Mouse (Mus musculus) midbrain, embryonic 15.5 days (tissue): ENCODE results near the gene Hmcn1. TPM values are rescaled to one million over a fixed set of nuclear protein-coding genes. Genes with fewer than 3 reads are reported as not detected.
A peak's percentile ranks its signal among the peaks of the same experiment; 100 is the strongest.

Source experiments
- ATAC-seq: fragments of 200-750 bp; cut with Nextera tagmentation; replicated peaks from 2 replicates; pipeline ENCODE4 v1.8.0; 2017; ENCODE audit warnings: moderate TSS enrichment
- H3K27ac ChIP-seq: fragments of 300-500 bp; sonication (generic); 2 replicates; pipeline ENCODE4 v1.5.1; 2015; ENCODE audit warnings: mild to moderate bottlenecking, inconsistent platforms
- H3K27me3 ChIP-seq: fragments of 300-500 bp; sonication (generic); replicated peaks from 2 replicates; pipeline ENCODE4 v1.6.1; 2015; ENCODE audit warnings: inconsistent platforms
- H3K36me3 ChIP-seq: fragments of 300-500 bp; sonication (generic); replicated peaks from 2 replicates; pipeline ENCODE4 v1.6.1; 2015; ENCODE audit warnings: inconsistent platforms
- H3K4me1 ChIP-seq: fragments of 300-500 bp; sonication (generic); 2 replicates; pipeline ENCODE4 v1.6.1; 2015; ENCODE audit warnings: inconsistent platforms
- H3K4me2 ChIP-seq: fragments of 300-500 bp; sonication (generic); 2 replicates; pipeline ENCODE4 v1.6.1; 2015; ENCODE audit warnings: inconsistent platforms, mild to moderate bottlenecking, moderate library complexity
- H3K4me3 ChIP-seq: fragments of 300-500 bp; sonication (generic); 2 replicates; pipeline ENCODE4 v1.5.1; 2015; ENCODE audit warnings: mild to moderate bottlenecking, inconsistent platforms
- H3K9ac ChIP-seq: fragments of 300-500 bp; sonication (generic); 2 replicates; pipeline ENCODE4 v1.6.1; 2015; ENCODE audit warnings: mild to moderate bottlenecking, inconsistent platforms
- H3K9me3 ChIP-seq: fragments of 300-500 bp; sonication (generic); 2 replicates; pipeline ENCODE4 v1.6.1; 2016; ENCODE audit warnings: inconsistent platforms
- WGBS: fragments of 180-500 bp; shearing (Covaris S2); methylation state at CpG from one replicate; pipeline ENCODE4 v1.1.7; 2015; ENCODE audit warnings: mixed read lengths; 5-methylcytosine and 5-hydroxymethylcytosine counted together
- polyA plus RNA-seq: library from polyadenylated mRNA; unstranded; fragments of >200 nt; fragmentation: Nextera tagmentation; extraction: Ambion mirVana; gene quantifications from 2 replicates; pipeline ENCODE4 v1.2.1, GENCODE M21; 2015

The Hmcn1 gene
- polyA plus RNA-seq, 1 experiment from 2014 or later = 1.8 TPM

DNA sequence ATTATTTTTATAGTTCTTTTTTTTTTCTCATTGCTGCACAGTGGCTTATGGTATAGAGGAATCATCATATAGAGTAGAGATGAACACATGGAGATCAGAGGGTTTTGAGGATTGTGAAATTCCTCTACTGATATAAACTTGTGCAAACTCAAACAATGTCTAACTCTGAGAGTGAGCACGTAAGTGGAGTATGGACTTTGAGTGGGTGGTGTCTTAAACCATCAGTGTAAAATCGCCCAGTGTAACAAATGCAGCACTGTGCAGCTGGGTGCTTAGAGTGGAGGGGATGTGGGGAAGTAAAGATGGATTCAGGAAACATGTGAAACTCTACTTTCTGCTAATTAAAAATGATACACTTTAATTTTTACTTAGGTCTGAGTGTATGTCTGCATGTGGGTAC is 408.8 kb downstream of the Hmcn1 start:
- no peak overlapping the region for H3K27ac ChIP-seq
- no peak overlapping the region for H3K4me2 ChIP-seq
- WGBS = 95% methylated on average over 2 of the region's 2 CpGs
- H3K27me3 ChIP-seq = no peaks in the 10 kb centered on the region; the same call in 1 of the 2 replicates
- H3K4me1 ChIP-seq = no peaks in the 10 kb centered on the region
- no peak overlapping the region for H3K9ac ChIP-seq
- no peaks in the 10 kb centered on the region for H3K36me3 ChIP-seq
- H3K4me3 ChIP-seq = no peak overlapping the region
- H3K9me3 ChIP-seq = no peaks in the 10 kb centered on the region
- no peak for ATAC-seq

DNA sequence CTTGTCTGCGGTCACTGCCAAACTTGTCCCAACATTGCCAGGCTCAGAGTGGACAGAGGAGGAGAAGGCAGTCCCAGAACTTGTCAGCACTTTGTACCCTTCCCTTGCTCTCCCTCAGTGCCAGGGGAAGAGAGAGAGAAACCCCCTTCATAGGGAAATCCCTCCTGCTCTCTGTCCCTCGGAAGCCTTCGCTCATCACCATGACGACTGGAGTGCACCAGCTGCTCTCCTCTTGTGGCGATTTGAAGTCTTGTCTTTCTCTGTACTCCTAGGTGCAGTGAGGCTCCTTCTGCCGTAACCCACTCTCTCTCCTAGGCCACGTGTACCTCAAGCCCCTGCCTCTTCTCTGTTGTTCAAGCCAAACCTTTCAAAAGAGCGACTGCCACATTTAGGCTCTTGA is 409.5 kb downstream of the Hmcn1 start:
- ATAC-seq = peak; percentile 76
- 19% methylated on average over 8 of the region's 8 CpGs for WGBS
- no peaks in the 10 kb centered on the region; the same call in 1 of the 2 replicates for H3K27me3 ChIP-seq

GRCm38 (mm10) chr1:150580561-150580960 is 412.7 kb downstream of the Hmcn1 start:
- H3K4me3 ChIP-seq = no peak overlapping the region
- ATAC-seq = no peak
- no peaks in the 10 kb centered on the region for H3K4me1 ChIP-seq
- H3K9ac ChIP-seq = no peak overlapping the region
- no peak overlapping the region for H3K4me2 ChIP-seq
- H3K27ac ChIP-seq = no peak overlapping the region
- 91% methylated on average over 7 of the region's 7 CpGs for WGBS
- no peaks in the 10 kb centered on the region for H3K27me3 ChIP-seq
- no peaks in the 10 kb centered on the region for H3K9me3 ChIP-seq
- H3K36me3 ChIP-seq = no peaks in the 10 kb centered on the region

More for the DNA sequence above, 409.5 kb downstream of the Hmcn1 start:
- Histone ChIP-seq H3K27ac (no peak overlapping the region), H3K36me3 (no peaks in the 10 kb centered on the region), H3K4me3 (no peak overlapping the region), H3K9me3 (no peaks in the 10 kb centered on the region), H3K9ac (no peak overlapping the region), H3K4me1 (no peaks in the 10 kb centered on the region), H3K4me2 (no peak overlapping the region)

DNA sequence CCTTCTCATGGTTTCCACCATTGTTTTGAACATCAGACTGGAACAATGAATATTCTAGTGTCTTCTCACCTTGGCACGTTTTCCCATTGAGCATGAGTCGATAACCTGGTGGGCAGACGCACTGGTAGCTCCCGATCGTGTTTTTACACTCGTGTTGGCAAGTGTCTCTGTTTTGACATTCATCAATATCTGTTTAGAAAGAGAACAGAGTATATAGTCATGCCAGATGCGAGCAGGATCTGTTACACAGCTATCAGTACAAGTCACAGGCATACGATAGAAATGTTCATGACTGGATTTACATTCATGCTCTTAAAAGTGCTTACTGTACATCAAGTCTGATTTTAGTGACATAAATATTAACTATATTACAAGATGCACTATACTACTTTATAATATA is 419.8 kb downstream of the Hmcn1 start:
- Histone ChIP-seq H3K27me3 (no peaks in the 10 kb centered on the region), H3K9ac (no peak overlapping the region), H3K27ac (no peak overlapping the region), H3K4me2 (no peak overlapping the region), H3K9me3 (no peaks in the 10 kb centered on the region), H3K36me3 (no peaks in the 10 kb centered on the region), H3K4me1 (no peaks in the 10 kb centered on the region), H3K4me3 (no peak overlapping the region)
- no peak for ATAC-seq
- 93% methylated on average over 8 of the region's 8 CpGs for WGBS

DNA sequence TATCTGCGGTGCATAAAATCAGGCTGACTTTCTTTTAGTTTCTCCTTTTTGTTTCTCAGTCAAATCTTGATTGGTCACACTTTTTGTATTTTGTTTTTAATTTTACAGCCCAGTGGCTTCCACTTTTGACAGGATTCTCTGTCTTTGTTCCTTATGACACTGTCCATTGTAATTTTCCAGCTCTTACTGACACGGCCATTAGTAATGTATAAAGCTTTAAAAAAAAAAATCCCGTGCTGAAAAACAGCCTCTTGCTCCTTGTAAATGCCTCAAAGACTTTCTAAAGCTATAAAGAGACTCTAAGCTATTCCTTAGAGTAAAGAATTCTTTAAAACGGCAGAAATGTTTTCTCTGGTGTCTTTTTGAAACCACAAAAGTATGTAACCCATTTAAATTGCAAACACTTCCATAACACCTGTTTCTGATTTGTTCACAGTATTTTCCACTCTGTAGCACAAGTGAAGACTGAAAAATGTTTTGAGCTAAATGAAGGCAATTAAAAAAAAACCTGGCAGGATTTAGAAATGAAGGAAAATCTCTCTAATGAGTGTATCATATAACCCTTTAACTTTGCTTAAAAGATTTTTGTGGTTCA is 422.6 kb downstream of the Hmcn1 start:
- WGBS = 7% methylated on average over 4 of the region's 4 CpGs
- no peak overlapping the region for H3K27ac ChIP-seq
- ATAC-seq = peak; percentile 63; the same call in 1 of the 2 replicates
- H3K4me3 ChIP-seq = no peak overlapping the region
- no peak overlapping the region for H3K4me2 ChIP-seq
- H3K9me3 ChIP-seq = no peaks in the 10 kb centered on the region
- no peaks in the 10 kb centered on the region for H3K27me3 ChIP-seq
- H3K9ac ChIP-seq = no peak overlapping the region
- H3K4me1 ChIP-seq = no peaks in the 10 kb centered on the region
- H3K36me3 ChIP-seq = no peaks in the 10 kb centered on the region

DNA sequence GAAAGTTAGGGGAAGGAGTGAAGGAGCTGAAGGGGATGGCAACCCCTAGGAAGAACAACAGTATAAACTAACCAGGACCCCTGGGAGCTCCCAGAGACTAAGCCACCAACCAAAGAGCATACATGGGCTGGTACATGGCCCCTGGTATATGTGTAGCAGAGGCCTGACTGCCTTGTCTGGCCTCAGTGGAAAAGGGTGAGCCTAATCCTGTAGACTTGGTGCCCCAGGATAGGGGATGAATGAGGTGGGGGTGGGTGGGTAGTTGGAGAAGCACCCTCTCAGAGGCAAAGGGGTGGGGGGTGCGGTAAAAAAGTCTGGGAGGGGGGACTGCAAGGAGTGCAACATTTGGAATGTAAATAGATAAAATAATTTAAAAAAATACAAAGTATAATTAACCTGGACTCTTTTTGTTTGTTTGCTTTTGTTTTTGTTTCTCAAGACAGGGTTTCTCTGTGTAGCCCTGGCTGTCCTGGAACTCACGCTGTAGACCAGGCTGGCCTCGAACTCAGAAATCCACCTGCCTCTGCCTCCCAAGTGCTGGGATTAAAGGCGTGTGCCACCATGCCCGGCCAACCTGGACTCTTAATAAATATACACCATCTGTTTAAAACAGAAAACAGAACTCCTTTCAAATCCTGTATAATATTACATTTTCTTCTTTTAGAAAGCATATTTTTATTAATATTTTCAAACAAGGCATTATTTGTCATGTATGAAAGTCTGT is 423.3 kb downstream of the Hmcn1 start:
- WGBS = 59% methylated on average over 5 of the region's 5 CpGs
- H3K4me2 ChIP-seq = no peak overlapping the region
- no peak for ATAC-seq

GRCm38 (mm10) chr1:150566287-150566686 is 426.9 kb downstream of the Hmcn1 start:
- Histone ChIP-seq H3K36me3 (no peaks in the 10 kb centered on the region), H3K4me2 (no peak overlapping the region), H3K9me3 (no peaks in the 10 kb centered on the region), H3K4me3 (no peak overlapping the region), H3K4me1 (no peaks in the 10 kb centered on the region), H3K9ac (no peak overlapping the region), H3K27me3 (no peaks in the 10 kb centered on the region), H3K27ac (no peak overlapping the region)
- 71% methylated on average over 4 of the region's 4 CpGs for WGBS
- ATAC-seq = no peak

More for the DNA sequence above, 423.3 kb downstream of the Hmcn1 start:
- Histone ChIP-seq H3K9ac (no peak overlapping the region), H3K36me3 (no peaks in the 10 kb centered on the region), H3K9me3 (no peaks in the 10 kb centered on the region), H3K27ac (no peak overlapping the region), H3K4me1 (no peaks in the 10 kb centered on the region), H3K4me3 (no peak overlapping the region), H3K27me3 (no peaks in the 10 kb centered on the region)

GRCm38 (mm10) chr1:150556621-150557020 is 436.6 kb downstream of the Hmcn1 start:
- Histone ChIP-seq H3K9ac (no peak overlapping the region), H3K9me3 (no peaks in the 10 kb centered on the region), H3K36me3 (no peaks in the 10 kb centered on the region), H3K4me1 (no peaks in the 10 kb centered on the region), H3K27me3 (no peaks in the 10 kb centered on the region), H3K4me2 (no peak overlapping the region), H3K4me3 (no peak overlapping the region), H3K27ac (no peak overlapping the region)
- ATAC-seq = no peak
- WGBS = 79% methylated on average over 3 of the region's 3 CpGs

- 88% methylated on average over 1 of the region's 1 CpGs for WGBS
Measured at GRCm38 (mm10) chr1:150551390-150551789, 441.8 kb downstream of the Hmcn1 start.

DNA sequence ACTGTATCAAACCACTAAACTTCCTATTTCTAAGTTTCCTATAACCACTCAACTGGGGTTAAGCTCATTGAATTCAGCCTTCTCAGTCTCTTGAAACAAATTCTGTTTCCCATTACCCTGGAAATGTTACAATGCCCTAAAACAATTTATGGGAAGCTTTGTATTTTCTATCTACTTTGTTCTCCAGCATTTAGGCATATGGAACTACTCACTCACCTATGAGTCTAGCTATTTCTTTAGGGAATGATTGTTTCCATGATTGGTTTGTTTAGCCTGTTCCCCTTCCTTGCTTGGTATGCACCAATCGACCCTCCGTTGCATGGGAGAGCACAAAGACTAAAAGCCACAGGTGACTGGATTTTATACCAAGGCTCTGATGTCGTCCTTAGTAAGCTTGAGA is 446.8 kb downstream of the Hmcn1 start:
- Histone ChIP-seq H3K27ac (no peak overlapping the region), H3K9ac (no peak overlapping the region), H3K36me3 (no peaks in the 10 kb centered on the region), H3K9me3 (0 out of 2 replicates have a peak, but pooled peaks cover 4% of the 10 kb centered on the region), H3K4me1 (no peaks in the 10 kb centered on the region), H3K4me2 (no peak overlapping the region), H3K4me3 (no peak overlapping the region), H3K27me3 (no peaks in the 10 kb centered on the region)
- 83% methylated on average over 3 of the region's 3 CpGs for WGBS
- ATAC-seq = no peak

More at GRCm38 (mm10) chr1:150551390-150551789, 441.8 kb downstream of the Hmcn1 start:
- Histone ChIP-seq H3K27ac (no peak overlapping the region), H3K4me3 (no peak overlapping the region), H3K36me3 (no peaks in the 10 kb centered on the region), H3K4me1 (no peaks in the 10 kb centered on the region), H3K27me3 (no peaks in the 10 kb centered on the region), H3K9me3 (0 out of 2 replicates have a peak, but pooled peaks cover 4% of the 10 kb centered on the region), H3K9ac (no peak overlapping the region), H3K4me2 (no peak overlapping the region)
- no peak for ATAC-seq

GRCm38 (mm10) chr1:150540267-150540666 is 453.0 kb downstream of the Hmcn1 start:
- no peaks in the 10 kb centered on the region for H3K9me3 ChIP-seq
- no peaks in the 10 kb centered on the region for H3K36me3 ChIP-seq
- no peaks in the 10 kb centered on the region for H3K27me3 ChIP-seq
- 6% methylated on average over 5 of the region's 5 CpGs for WGBS
- no peak overlapping the region for H3K4me3 ChIP-seq
- no peak overlapping the region for H3K27ac ChIP-seq
- H3K4me2 ChIP-seq = no peak overlapping the region
- ATAC-seq = peak; percentile 97
- no peak overlapping the region for H3K9ac ChIP-seq
- H3K4me1 ChIP-seq = peaks cover 4% of the 10 kb centered on the region; the same call in 1 of the 2 replicates

GRCm38 (mm10) chr1:150537410-150538128 is 455.7 kb downstream of the Hmcn1 start:
- no peak for ATAC-seq
- Histone ChIP-seq H3K4me3 (no peak overlapping the region), H3K27ac (no peak overlapping the region), H3K9me3 (no peaks in the 10 kb centered on the region), H3K4me1 (peaks cover 6% of the 10 kb centered on the region; the same call in 1 of the 2 replicates), H3K9ac (no peak overlapping the region), H3K27me3 (no peaks in the 10 kb centered on the region), H3K36me3 (no peaks in the 10 kb centered on the region), H3K4me2 (no peak overlapping the region)
- 81% methylated on average over 6 of the region's 6 CpGs for WGBS
